ENCODE assay signal across 8 mouse cellular contexts in genomic region chr4:45510163-45510562, GRCm38 (mm10). TPM values are rescaled to one million over a fixed set of nuclear protein-coding genes. Genes with fewer than 3 reads are reported as not detected.
DNase-seq lines count a peak whose midpoint lies in the region; ATAC-seq and TF ChIP-seq lines count a peak whose summit lies in the region.

No protein-coding gene starts in this region.

- no peaks in the 10 kb centered on the region for H3K9me3 ChIP-seq in heart, embryonic 12.5 days (replicated peaks)
- H3K9me3 ChIP-seq in limb, embryonic 12.5 days, result no peaks in the 10 kb centered on the region

- peak; percentile 70 for DNase-seq in 3T3-L1 (ENCODE audit: low read depth, low spot score)
- DNase-seq in adipocyte (ENCODE audit: low spot score), result peak; percentile 72
- DNase-seq in urinary bladder, adult 18-20 months (ENCODE audit: low spot score in 2 of 2), result peak; percentile 65 to 89
- no peak for DNase-seq in retina, embryonic 14.5 days (ENCODE audit: low spot score)
- no peak for DNase-seq in thymus, adult 2 months

- no peak overlapping the region for H3K4me3 ChIP-seq in heart, embryonic 12.5 days
- no peak overlapping the region for H3K4me3 ChIP-seq in limb, embryonic 12.5 days (replicated peaks)
- H3K4me3 ChIP-seq in thymus, adult 2 months (ENCODE audit: control insufficient read depth, insufficient read depth, low read length), result no peak overlapping the region

- H3K9ac ChIP-seq in heart, embryonic 12.5 days, result 0 out of 2 replicates have a peak overlapping the region, but pooled peaks have one; percentile 61
- H3K9ac ChIP-seq in limb, embryonic 12.5 days (replicated peaks), result no peak overlapping the region

- peak overlapping the region; percentile 2; the same call in 1 of the 2 replicates for H3K4me2 ChIP-seq in heart, embryonic 12.5 days
- no peak overlapping the region for H3K4me2 ChIP-seq in limb, embryonic 12.5 days

- no peak for TF ChIP-seq POLR2A in thymus, adult 2 months (IDR thresholded peaks at IDR 0.05; ENCODE audit: control insufficient read depth, extremely low read depth, insufficient read depth, low read length, poor library complexity)

- no peaks in the 10 kb centered on the region for H3K36me3 ChIP-seq in heart, embryonic 12.5 days
- no peaks in the 10 kb centered on the region for H3K36me3 ChIP-seq in limb, embryonic 12.5 days
- no peaks in the 10 kb centered on the region for H3K36me3 ChIP-seq in thymus, adult 2 months (ENCODE audit: control insufficient read depth, insufficient read depth, low read length)

- no peak for ATAC-seq in heart, embryonic 12.5 days (ENCODE audit: insufficient number of reproducible peaks, low FRiP score)
- no peak for ATAC-seq in limb, embryonic 12.5 days (ENCODE audit: insufficient number of reproducible peaks, insufficient read depth, low FRiP score, low TSS enrichment, low read depth)
- ATAC-seq in inflammation-experienced regulatory T-cells, adult 6 months, result no peak

- H3K27ac ChIP-seq in heart, embryonic 12.5 days (ENCODE audit: poor library complexity, severe bottlenecking), result peak overlapping the region; percentile 99
- peak overlapping the region; percentile 25; the same call in 1 of the 2 replicates for H3K27ac ChIP-seq in limb, embryonic 12.5 days
- no peak overlapping the region; the same call in 1 of the 2 replicates for H3K27ac ChIP-seq in thymus, adult 2 months (ENCODE audit: control insufficient read depth, insufficient read depth, low read length)

- no peaks in the 10 kb centered on the region for H3K27me3 ChIP-seq in heart, embryonic 12.5 days (replicated peaks)
- H3K27me3 ChIP-seq in limb, embryonic 12.5 days, result no peaks in the 10 kb centered on the region
- no peaks in the 10 kb centered on the region for H3K27me3 ChIP-seq in thymus, adult 2 months (ENCODE audit: control insufficient read depth, insufficient read depth, low read length)

- peaks cover 96% of the 10 kb centered on the region for H3K4me1 ChIP-seq in heart, embryonic 12.5 days (replicated peaks)
- peaks cover 78% of the 10 kb centered on the region for H3K4me1 ChIP-seq in limb, embryonic 12.5 days (replicated peaks)
- H3K4me1 ChIP-seq in thymus, adult 2 months (replicated peaks; ENCODE audit: control insufficient read depth, insufficient read depth, low read length), result peaks cover 11% of the 10 kb centered on the region

- 46% methylated on average over 6 of the region's 6 CpGs for WGBS in heart, embryonic 12.5 days
- 19% methylated on average over 6 of the region's 6 CpGs for WGBS in limb, embryonic 12.5 days
- 89% methylated on average over 6 of the region's 6 CpGs for WGBS in thymus, adult 2 months

- no peak for TF ChIP-seq CTCF in thymus, adult 2 months (IDR thresholded peaks at IDR 0.05; ENCODE audit: borderline replicate concordance, control insufficient read depth, extremely low read depth, insufficient read depth, low read length, poor library complexity)

RNA-seq across cellular contexts. Expression of gene Shb, which starts 22.1 kb away (rescaled TPM):
- polyA plus RNA-seq in heart, embryonic 12.5 days (2016; fragmentation: Nextera tagmentation; extraction: Ambion mirVana), result 13.9 and 15.3 TPM in 2 replicates
- 6.6 and 8.3 TPM in 2 replicates for polyA plus RNA-seq in limb, embryonic 12.5 days (2016; fragmentation: Nextera tagmentation; extraction: Ambion mirVana)
- polyA plus RNA-seq in thymus, adult 2 months (2012; rRNA removed), result 12.0 and 14.5 TPM in 2 replicates
- under 1 TPM in 1 of 3 experiments, not detected in 2; 0.23 TPM for polyA plus RNA-seq in inflammation-experienced regulatory T-cells, adult 6 months (2017; shearing (Covaris generic))

Comparison
In these comparisons a context has a peak if more than half of its experiments do, and no peak if none do; other contexts are left out.
1. DNase-seq: peak in 3T3-L1 (single experiment), adipocyte (single experiment) and urinary bladder, adult 18-20 months (2 of 2); none in retina, embryonic 14.5 days (single experiment) and thymus, adult 2 months (single experiment).